28 mouse cellular contexts compared by ENCODE assay signal in the genomic region with DNA sequence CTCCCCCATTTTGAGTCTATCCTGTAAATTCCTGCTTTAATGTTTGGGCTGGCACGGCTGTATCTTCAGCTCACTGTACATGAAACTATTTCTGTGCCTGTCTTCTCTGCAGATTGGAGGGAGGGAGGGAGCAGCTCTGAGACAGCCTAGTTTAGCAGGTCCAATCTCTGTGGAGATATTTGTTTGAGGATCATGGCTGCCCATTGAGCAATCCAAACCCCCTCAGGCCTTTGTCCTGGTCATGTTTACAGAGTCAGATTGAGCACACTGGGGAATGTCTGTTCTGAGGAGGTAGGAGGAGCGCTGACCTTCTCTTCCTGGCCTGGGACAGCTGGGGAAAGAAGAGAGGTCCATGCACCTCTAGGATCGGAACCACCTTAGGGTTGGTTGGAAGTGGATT. TPM values are rescaled to one million over a fixed set of nuclear protein-coding genes. Genes with fewer than 3 reads are reported as not detected.
DNase-seq lines count a peak whose midpoint lies in the region; ATAC-seq lines count a peak whose summit lies in the region.
"Had no signal": no experiment of that assay in that cellular context is flagged by ENCODE, and none has a peak within 500 bp of the region (broad histone marks: within the 10 kb centered on the region; RNA-seq: fewer than 3 reads in every experiment).

No protein-coding gene starts in this region.

- no peak overlapping the region for H3K4me2 ChIP-seq in heart, embryonic 16.5 days (ENCODE audit: low read depth, low read length)
- peak overlapping the region; percentile 13; the same call in 1 of the 2 replicates for H3K4me2 ChIP-seq in liver, embryonic 15.5 days
- H3K4me2 ChIP-seq: embryonic facial prominence, embryonic 13.5 days; forebrain, embryonic 13.5 days; hindbrain, embryonic 15.5 days; limb, embryonic 15.5 days; midbrain, embryonic 12.5 days had no signal

- no peaks in the 10 kb centered on the region for H3K36me3 ChIP-seq in heart, embryonic 16.5 days (ENCODE audit: control insufficient read depth, insufficient read depth)
- H3K36me3 ChIP-seq in liver, embryonic 15.5 days (replicated peaks): no peaks in the 10 kb centered on the region
- H3K36me3 ChIP-seq: embryonic facial prominence, embryonic 13.5 days; hindbrain, embryonic 15.5 days; limb, embryonic 15.5 days; midbrain, embryonic 12.5 days had no signal

- no peaks in the 10 kb centered on the region for H3K9me3 ChIP-seq in heart, embryonic 16.5 days (replicated peaks; ENCODE audit: control insufficient read depth, low read length)
- no peaks in the 10 kb centered on the region for H3K9me3 ChIP-seq in liver, embryonic 15.5 days (replicated peaks)
- H3K9me3 ChIP-seq: embryonic facial prominence, embryonic 13.5 days; forebrain, embryonic 13.5 days; hindbrain, embryonic 15.5 days; limb, embryonic 15.5 days; midbrain, embryonic 12.5 days had no signal

- H3K4me3 ChIP-seq in heart, embryonic 16.5 days (ENCODE audit: low read length): no peak overlapping the region
- H3K4me3 ChIP-seq in liver, embryonic 15.5 days (replicated peaks): no peak overlapping the region
- H3K4me3 ChIP-seq: embryonic facial prominence, embryonic 13.5 days; erythroblast, embryonic 14.5 days; forebrain, embryonic 13.5 days; heart, adult 2 months; hindbrain, embryonic 15.5 days; limb, embryonic 15.5 days; midbrain, embryonic 12.5 days had no signal

- DNase-seq in heart, adult 8-10 months (ENCODE audit: low spot score): no peak
- peak; percentile 27 for DNase-seq in NIH3T3 (ENCODE audit: low read depth)
- DNase-seq in liver: peak; percentile 19
- DNase-seq in layer of hippocampus, adult 9-11 months: no peak
- DNase-seq: adrenal gland, adult 8-10 months; cerebellum, adult 8-10 months; cerebellum, postnatal 36 days; embryo, embryonic 11 days; gastrocnemius, postnatal 36 days; heart, adult 2 months; heart, postnatal 36 days; kidney, adult 9 months; kidney, postnatal 25 days; left cerebral cortex, postnatal 4 days; lung, postnatal 10 days had no signal

- H3K9ac ChIP-seq in heart, embryonic 16.5 days (ENCODE audit: low read length): no peak overlapping the region
- no peak overlapping the region for H3K9ac ChIP-seq in liver, embryonic 15.5 days
- H3K9ac ChIP-seq: embryonic facial prominence, embryonic 13.5 days; forebrain, embryonic 13.5 days; hindbrain, embryonic 15.5 days; limb, embryonic 15.5 days; midbrain, embryonic 12.5 days had no signal

- peaks cover 19% of the 10 kb centered on the region for H3K4me1 ChIP-seq in heart, embryonic 16.5 days (ENCODE audit: control insufficient read depth, insufficient read depth, low read length)
- H3K4me1 ChIP-seq in liver, embryonic 15.5 days (replicated peaks): peaks cover 6% of the 10 kb centered on the region
- H3K4me1 ChIP-seq: embryonic facial prominence, embryonic 13.5 days; forebrain, embryonic 13.5 days; hindbrain, embryonic 15.5 days; limb, embryonic 15.5 days; midbrain, embryonic 12.5 days had no signal

- WGBS in heart, embryonic 16.5 days: 59% methylated on average over 3 of the region's 3 CpGs
- 53% methylated on average over 3 of the region's 3 CpGs for WGBS in liver, embryonic 15.5 days (ENCODE audit: insufficient replicate concordance)

- no peak for ATAC-seq in heart, embryonic 16.5 days (replicated peaks; ENCODE audit: extremely low read depth, insufficient read depth, low FRiP score)
- peak; percentile 80 for ATAC-seq in liver, embryonic 15.5 days (ENCODE audit: insufficient read depth)
- ATAC-seq in activated CD4-positive, CD25-positive, alpha-beta regulatory T cell, adult 4 months: no peak
- ATAC-seq: CD4-positive, CD25-positive, alpha-beta regulatory T cell, adult 4 months; forebrain, embryonic 13.5 days had no signal

- peak overlapping the region; percentile 36 for H3K27ac ChIP-seq in heart, embryonic 16.5 days (ENCODE audit: low read length)
- peak overlapping the region; percentile 55 for H3K27ac ChIP-seq in liver, embryonic 15.5 days (replicated peaks)
- H3K27ac ChIP-seq: embryonic facial prominence, embryonic 13.5 days; forebrain, embryonic 13.5 days; heart, adult 2 months; hindbrain, embryonic 15.5 days; limb, embryonic 15.5 days; midbrain, embryonic 12.5 days had no signal

- no peaks in the 10 kb centered on the region for H3K27me3 ChIP-seq in heart, embryonic 16.5 days (ENCODE audit: control insufficient read depth, insufficient read depth, low read length)
- no peaks in the 10 kb centered on the region for H3K27me3 ChIP-seq in liver, embryonic 15.5 days
- H3K27me3 ChIP-seq: embryonic facial prominence, embryonic 13.5 days; forebrain, embryonic 13.5 days; hindbrain, embryonic 15.5 days; limb, embryonic 15.5 days; midbrain, embryonic 12.5 days had no signal

RNA-seq across cellular contexts. Expression of a gene that starts 19.9 kb away (rescaled TPM):
- polyA plus RNA-seq in heart, embryonic 16.5 days (2015; fragmentation: Nextera tagmentation; extraction: Ambion mirVana): 10.4 and 11.0 TPM in 2 replicates
- total RNA-seq in heart, adult 8-10 months (2022): 1 to 10 TPM; 1.9 to 2.6 (median 2.3) TPM
- 7.2 and 7.8 TPM in 2 replicates for polyA plus RNA-seq in liver, embryonic 15.5 days (2015; fragmentation: Nextera tagmentation; extraction: Ambion mirVana)
- polyA plus RNA-seq in activated CD4-positive, CD25-positive, alpha-beta regulatory T cell, adult 4 months (2017; shearing (Covaris generic)): under 1 TPM; 0.48 to 0.60 TPM
- total RNA-seq: megakaryocyte, adult 5-6 weeks; monocyte, adult 5-6 weeks; neutrophil, adult 5-6 weeks had no signal
- polyA plus RNA-seq: erythroblast, embryonic 14.5 days had no signal

RNA-seq across cellular contexts. Expression of a gene that starts 58.1 kb away (rescaled TPM):
- 56.3 and 65.6 TPM in 2 replicates for polyA plus RNA-seq in heart, embryonic 16.5 days (2015; fragmentation: Nextera tagmentation; extraction: Ambion mirVana)
- total RNA-seq in heart, adult 8-10 months (2022): 1 to 10 TPM; 5.7 to 7.7 (median 7.1) TPM
- polyA plus RNA-seq in liver, embryonic 15.5 days (2015; fragmentation: Nextera tagmentation; extraction: Ambion mirVana): 89.8 and 95.8 TPM in 2 replicates
- polyA plus RNA-seq in activated CD4-positive, CD25-positive, alpha-beta regulatory T cell, adult 4 months (2017; shearing (Covaris generic)): 100 to 1,000 TPM; 149 to 162 TPM

RNA-seq across cellular contexts. Expression of a gene that starts 58.2 kb away (rescaled TPM):
- polyA plus RNA-seq in heart, embryonic 16.5 days (2015; fragmentation: Nextera tagmentation; extraction: Ambion mirVana): 14.9 and 15.5 TPM in 2 replicates
- 10 to 100 TPM; 12.8 to 20.7 (median 14.9) TPM for total RNA-seq in heart, adult 8-10 months (2022)
- polyA plus RNA-seq in liver, embryonic 15.5 days (2015; fragmentation: Nextera tagmentation; extraction: Ambion mirVana): 5.5 and 6.8 TPM in 2 replicates
- 10 to 100 TPM in 1 of 2 experiments, 1 to 10 TPM in 1; 8.3 to 10.4 TPM for polyA plus RNA-seq in activated CD4-positive, CD25-positive, alpha-beta regulatory T cell, adult 4 months (2017; shearing (Covaris generic))

Comparison
In these comparisons a context has a peak if more than half of its experiments do, and no peak if none do; other contexts are left out.
1. DNase-seq: peak in NIH3T3 (single experiment) and liver (single experiment); none in heart, adult 8-10 months (single experiment) and layer of hippocampus, adult 9-11 months (single experiment).